Mouse (Mus musculus): ENCODE measurements at regions not wholly inside any gene's neighbourhood (a gene's known extent, or its start where the extent isn't known, plus 50 kb on each side); places are given as distances from the start of the nearest gene placed in this dataset.

DNA sequence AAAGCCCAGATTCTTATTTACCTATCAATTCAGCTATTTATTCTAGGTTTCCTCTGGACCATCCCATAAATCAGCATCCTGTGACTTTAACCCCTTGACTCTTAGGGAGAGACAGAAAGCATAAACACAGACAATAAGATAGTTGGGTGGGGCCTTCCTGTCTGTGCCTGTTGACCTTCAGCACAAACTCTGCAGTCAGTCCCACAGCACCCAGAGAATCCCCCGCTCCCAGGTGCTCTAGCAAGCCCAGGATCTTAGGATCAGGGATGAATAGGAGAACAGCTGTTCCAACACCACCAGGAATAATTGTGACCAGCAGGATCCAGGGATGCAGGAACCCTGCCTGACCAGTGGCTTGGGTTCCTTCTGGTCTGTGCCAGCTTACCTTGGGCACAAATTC is 107.8 kb downstream of the Basp1 start:
- DNase-seq (ENCODE audit: low spot score in 2 of 2) = no peak

DNA sequence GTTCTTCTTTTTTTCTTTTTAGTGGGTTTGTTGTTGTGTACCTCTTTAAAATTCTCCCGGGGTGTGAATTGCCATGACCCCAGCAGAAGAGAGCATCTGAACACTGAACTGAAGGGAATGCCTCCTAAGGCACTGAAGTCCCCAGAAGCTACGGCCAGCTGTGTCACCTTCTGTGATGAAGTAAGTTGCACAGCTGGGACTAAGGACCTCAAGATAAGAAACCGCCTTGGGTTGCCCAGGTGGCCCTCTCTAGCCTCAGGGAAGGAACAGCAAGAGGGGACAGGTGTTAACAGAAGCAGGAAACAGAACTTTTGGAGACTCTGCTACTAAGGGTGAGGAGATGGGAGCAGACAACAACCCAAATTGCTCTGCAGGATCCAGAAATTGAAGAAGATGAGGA is 110.2 kb downstream of the Basp1 start:
- DNase-seq (ENCODE audit: low spot score in 2 of 2) = no peak

DNA sequence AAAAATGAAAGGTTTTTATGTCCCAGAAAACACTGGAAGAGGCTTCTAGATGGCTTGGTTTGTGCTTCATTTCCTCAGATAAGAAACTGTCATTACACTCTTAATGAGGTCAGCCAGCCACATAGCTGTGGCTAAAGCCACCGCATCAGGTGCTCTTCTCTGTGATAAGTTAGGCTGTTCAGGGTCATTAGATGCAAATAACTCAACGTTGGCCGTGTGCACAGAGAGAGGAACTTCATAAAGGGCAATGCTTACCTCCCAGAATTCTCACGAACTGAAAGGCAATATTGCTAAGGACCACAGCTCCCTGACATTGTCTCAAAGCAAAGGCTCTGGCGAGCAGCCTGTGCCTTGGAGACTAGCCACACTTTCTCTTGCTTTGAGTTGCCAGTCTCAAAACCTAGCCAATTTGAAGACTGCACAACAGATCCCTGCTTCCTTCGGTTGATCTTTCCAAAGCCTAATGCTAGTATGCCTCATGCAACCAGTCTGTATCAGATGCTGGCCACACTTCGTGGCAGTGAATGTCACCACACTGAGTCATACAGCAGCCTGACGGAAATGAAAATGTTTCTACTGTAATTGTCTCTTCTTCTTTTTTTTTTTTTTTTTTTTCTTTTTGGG is 110.8 kb downstream of the Basp1 start:
- peak in 1 of 2 experiments; percentile 45 for DNase-seq (ENCODE audit: low spot score in 2 of 2)

DNA sequence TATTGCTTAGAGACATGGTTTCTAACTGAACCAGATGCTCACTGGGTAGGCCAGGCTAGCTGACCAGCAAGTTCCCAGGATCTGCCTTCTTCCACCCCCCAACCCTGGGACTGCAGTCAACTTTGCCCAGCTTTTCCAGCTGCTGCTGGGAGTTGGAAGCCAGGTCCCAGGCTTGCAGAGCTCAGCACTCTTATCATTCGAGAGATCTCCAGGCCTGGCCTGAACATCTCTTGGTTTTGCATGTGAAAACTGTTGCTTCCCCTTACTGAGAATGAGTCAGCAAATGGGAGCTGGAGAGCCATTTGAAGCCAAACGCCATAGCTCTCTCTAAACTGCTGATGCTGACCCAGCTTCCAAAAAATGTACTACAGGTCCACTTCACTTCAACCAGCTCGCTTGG is 111.8 kb downstream of the Basp1 start:
- DNase-seq (ENCODE audit: low spot score in 2 of 2) = no peak

DNA sequence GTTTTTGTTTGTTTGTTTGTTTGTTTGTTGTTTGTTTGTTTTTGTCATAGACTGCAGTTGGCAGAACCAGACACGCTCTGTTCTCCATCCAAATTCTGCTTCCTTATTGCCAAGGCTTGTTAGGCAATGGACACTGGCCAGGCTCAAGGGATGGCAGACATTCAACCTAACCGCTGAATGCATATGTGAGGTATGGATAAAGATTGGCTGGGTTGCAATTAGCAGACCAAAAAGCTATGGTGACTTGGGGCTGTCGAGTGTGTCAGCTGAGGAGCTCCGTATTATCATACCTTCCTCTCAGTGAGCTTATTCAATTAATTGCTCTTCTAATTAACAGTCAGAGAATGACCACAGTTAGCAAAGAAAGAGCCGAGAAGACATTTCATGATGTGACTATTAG is 116.3 kb downstream of the Basp1 start:
- peak in 1 of 2 experiments; percentile 22 for DNase-seq (ENCODE audit: low spot score in 2 of 2)

DNA sequence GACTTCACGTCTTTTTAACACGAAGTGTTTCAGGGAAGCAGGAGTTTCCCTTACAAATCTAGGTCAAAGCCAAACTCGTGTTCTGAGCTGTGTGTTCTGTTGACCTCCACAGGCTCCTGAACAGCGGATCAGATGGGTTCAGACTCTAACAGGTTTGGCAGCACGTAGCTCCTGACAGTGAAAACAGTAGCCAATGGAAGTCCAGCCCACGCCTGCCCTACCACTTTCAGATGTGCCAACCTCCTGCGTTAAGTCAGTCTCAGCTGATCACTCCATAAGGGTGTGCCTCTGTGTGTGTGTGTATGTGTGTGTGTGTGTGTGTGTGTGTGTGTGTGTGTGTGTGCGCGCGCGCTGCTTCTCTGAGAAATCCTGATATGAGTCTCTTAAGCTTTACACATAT is 116.8 kb downstream of the Basp1 start:
- DNase-seq (ENCODE audit: low spot score in 2 of 2) = no peak

DNA sequence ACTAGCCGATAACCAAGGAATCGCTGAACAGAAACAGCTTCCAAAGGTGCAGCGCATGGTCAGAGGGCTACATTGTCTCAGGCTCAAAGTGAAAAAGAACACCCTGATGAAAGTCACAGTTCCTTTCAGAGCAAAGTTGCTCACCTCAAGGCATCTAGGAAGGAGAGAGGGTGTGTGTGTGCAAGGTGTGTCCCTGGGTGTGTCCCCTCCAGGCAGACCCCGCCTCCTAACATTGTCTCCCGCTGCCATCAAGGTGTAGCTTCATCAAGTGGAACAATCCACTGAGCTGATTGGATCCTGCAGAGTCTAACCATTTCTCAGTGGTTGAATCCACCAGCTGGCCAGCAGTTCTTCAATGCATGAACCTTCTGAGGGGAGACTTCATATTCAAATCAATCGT is 117.8 kb downstream of the Basp1 start:
- DNase-seq (ENCODE audit: low spot score in 2 of 2) = no peak

DNA sequence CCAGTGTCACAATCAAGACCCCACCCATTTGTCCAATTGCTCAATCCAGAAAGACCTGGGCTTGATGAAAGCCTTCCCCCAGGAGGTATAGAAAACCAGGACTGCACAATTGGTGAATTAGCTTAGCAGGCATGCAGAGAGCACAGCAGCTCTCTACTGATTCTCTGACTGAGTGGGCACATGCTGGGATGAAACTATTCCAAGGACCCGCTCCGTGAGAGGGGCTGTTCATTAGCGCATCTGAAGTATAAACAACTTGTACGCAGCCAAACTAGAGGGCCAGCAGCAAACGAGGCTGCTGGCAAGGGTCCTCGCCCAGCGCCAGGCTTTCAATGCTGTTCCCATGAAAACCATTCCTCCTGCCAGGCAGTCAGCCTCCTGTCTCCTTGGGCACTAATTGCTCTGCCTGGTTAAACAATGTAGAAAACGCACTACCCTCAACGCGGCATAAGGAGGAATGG is 122.3 kb downstream of the Basp1 start:
- DNase-seq (ENCODE audit: low spot score in 2 of 2) = peak; percentile 64 to 75

DNA sequence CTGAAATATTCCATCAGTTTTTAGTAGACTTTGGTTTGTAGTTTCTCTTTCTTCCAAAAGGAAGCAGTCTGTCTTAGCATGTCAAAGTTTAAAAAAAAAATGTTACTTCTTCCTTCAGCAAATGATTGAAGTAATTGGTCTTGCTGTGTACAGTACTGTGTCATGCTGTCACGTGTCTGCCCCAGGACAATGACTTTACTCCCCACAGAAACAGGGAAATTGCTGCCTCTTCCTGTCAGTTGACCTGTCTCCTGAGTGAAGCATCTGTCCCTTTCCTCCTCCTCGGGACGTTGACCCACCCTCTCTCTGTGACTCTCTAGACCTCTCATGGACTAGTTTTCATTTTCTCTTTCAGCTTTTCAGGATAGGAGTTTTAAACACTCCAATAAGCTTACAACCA is 125.7 kb downstream of the Basp1 start:
- no peak for DNase-seq (ENCODE audit: low spot score in 2 of 2)

DNA sequence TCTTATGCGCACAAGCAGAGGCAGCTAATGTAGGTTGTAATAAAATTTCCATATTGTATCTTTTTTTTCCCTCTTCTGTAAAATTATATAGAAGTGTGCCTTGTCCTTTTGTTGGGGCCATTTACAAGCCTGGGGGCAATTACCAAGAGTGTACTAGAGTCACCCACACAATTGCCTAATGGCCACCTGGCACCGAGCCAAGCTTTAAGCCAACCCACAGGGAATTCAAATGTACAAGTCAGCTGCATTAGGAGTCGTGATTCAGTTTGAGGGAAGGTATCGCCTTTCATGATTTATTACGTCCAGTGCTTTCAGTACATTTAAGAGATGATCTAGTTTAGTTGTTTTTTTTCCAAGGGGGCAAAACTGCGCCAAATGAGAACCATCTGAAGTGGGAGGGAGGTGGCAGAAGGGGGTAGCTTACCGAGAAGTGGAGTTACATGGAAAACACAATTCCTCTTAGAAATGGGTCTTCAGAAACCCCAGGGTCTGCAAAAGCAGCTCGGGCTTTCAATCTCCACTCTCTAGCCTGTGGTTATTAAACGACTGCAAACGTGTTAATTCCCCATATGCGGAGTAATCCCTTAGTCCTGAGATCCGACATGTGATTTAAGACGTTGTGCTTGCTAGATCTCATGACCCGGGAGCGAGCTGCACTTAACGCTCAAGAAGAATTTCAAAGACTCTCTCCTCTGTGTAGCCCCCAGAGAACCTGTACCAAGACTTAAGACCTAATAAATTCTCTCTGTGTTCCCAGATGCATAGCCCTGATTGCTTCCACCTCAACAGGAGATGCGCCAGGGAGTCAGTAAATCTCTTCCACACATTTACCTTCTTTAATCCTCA is 129.0 kb downstream of the Basp1 start:
- DNase-seq (ENCODE audit: low spot score in 2 of 2) = no peak

DNA sequence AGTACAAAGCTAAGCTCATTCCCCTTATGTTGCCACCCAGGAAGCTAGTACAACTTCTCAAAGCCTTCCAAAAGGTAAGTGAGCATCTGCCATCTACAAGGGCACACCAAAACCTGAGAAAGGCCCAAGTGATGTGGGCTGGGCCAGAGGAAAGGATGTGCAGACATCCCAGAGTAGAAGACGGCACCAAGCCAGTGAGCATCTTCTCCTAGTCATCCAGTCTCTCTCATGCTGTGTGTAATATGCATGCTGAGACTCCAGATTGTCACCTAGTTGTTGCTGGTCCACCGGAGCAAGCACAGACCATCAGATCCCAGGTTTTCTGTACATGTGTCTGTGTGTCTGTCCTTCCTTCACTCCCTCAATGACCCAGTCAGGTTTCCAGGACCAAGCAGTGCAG is 129.9 kb downstream of the Basp1 start:
- DNase-seq (ENCODE audit: low spot score in 2 of 2) = no peak

DNA sequence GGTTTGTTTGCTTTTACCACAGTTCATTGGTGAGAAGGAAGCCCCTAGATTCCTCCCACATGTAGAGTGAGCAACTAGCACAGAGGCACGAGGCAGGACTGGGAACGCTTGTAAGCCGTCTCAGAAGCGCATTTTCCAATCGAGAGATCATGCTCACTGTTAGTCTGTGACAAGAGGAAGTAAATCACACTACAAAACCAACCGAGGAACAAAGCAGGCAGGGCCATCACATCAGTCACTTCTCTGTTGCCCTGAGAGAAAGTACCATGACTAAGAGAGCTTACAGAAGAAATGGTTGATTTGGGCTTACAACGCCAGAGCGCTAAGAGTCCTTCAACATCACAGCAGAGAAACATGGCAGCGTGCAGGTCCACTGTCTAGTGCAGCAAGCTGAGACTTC is 131.2 kb downstream of the Basp1 start:
- DNase-seq (ENCODE audit: low spot score in 2 of 2) = no peak

DNA sequence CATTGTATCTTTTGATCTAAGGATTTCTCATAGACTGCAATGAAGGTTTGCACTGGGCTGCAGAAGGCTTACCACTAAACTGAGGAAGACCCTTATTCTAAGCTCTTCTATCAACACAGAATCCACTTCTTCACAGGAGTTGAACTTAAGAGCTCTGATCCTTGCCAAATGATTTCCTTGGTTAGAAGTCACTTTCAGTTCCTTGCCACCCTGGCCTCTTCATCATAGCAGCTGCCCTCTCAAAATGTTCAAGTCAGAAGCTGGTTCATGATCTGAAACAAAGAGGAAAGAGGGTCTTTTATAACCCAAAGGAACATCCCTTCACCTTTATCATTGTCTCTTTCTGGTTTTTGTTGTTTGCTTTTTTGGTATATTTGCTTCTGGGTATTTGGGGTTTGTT is 131.6 kb downstream of the Basp1 start:
- no peak for DNase-seq (ENCODE audit: low spot score in 2 of 2)

DNA sequence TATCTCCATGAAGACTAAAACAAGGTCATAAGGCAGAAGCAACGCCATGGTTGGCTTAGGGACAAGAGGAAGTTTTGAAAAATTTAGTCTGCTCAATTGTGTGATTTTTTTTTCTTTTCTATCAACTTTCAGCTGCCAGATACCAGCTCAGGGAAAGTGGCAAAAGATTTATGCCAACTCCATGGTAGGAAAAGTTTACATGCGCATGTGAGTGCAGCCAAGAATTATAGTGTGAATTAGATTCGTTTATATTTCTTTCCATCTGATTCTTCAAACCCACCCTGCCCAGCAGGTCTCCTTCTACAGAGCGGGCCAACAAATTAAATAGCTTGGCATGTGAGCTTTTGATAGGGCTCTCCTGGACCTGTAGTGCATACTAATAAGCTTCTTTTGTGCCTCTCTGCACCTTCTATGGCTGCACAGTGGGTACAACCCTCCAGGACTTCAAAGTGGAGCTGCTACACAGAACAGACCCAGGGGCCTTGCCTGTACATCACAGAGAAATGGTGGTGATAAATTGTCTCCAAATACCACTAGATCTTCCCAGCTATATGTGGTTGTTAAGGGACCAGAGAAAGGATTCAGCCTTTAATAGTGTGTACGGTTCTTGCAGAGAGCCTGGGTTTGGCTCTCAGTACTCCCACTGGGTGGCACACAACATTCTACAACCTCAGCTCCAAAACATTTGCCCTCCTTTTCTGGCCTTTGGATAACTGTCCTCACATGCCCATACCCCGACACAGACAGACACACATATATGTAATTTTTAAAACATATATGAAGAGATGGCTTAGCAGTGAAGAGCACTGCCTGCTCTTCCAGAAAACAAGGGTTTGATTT is 135.0 kb downstream of the Basp1 start:
- no peak for DNase-seq (ENCODE audit: low spot score in 2 of 2)

DNA sequence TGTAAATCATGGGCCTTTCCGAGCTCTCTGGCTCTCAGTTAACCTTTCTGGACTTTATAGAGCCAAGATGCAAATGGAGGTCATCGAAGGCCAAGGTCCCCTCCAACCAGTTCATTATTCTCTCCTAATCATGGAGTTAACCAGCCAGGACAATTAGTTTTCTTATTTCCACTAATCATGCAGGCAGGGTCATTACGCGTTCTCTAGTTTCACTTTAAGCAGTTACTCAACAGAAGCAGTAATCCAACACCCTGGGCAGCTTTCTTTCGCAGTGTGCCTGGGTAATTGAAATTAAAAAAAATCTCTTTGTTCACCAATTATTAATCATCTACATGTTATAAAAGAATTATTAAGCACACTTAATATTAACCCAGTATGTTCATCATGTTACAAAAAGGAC is 137.3 kb downstream of the Basp1 start:
- no peak for DNase-seq (ENCODE audit: low spot score in 2 of 2)

DNA sequence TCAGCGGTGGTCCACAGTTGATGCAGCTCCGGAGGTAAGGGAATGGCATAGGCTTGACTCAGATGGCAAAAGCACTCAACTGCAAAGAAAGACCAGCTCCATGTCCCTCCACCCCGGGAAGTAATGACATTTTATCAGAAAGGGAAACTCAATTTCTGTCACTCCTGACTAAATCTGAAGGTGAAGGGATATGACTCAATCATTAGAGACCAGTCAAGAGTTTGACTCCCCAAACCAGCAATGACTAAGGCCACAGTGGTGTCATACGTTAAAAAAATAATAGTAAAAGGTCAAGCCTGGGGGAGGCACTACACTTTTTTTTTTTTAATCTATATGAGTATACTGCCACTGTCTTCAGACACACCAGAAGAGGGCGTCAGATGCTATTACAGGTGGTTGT is 141.7 kb downstream of the Basp1 start:
- DNase-seq (ENCODE audit: low spot score in 2 of 2) = no peak

DNA sequence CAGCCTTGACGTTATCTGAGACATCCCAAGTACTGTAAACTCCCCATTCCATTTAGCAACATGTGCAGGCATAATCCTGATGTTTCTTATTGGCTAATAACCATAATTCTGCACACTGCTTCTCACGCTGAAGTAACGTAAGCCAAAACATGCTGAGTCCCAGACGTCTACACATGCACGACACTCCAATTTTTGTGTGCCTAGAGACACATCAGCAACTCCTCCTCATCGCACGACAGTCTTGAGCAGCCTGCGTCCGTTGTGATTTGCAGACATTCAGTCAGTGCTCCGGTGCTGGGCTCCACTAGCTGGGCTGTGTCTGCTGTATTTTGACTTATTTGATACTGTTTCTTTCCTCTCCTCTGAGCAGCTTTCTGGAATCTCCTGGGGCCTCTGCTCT is 143.2 kb downstream of the Basp1 start:
- DNase-seq (ENCODE audit: low spot score in 2 of 2) = no peak

DNA sequence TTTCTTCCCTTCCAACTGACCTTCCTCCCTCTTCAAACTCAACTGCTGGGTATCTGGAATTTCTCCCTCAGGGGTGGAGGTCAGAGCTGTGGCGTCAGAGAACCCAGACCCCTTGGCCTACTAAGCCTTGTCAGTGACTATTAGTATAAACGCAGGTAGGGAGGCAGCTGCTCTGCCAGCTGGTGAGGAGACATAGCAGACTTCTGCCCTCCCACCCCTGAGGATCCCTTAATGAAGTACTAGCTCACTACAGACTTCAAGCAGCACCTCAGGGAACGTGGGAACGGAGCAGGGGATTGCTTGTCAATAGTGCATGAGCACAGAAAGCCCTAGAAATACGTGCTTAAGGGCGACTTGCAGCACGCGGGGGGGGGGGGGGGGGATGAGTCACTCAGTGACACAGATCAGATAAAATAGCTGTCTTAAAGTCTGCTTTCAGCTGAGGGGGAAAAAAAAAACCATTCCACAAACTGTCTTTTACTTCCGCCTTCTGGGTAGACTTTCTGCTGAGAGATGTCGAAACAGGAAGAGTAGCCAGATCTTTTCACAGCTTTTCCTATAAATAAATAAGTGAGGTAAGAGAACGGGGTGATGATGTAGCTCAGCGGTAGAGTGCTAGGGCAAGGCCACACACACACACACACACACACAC is 144.1 kb downstream of the Basp1 start:
- no peak for DNase-seq (ENCODE audit: low spot score in 2 of 2)

DNA sequence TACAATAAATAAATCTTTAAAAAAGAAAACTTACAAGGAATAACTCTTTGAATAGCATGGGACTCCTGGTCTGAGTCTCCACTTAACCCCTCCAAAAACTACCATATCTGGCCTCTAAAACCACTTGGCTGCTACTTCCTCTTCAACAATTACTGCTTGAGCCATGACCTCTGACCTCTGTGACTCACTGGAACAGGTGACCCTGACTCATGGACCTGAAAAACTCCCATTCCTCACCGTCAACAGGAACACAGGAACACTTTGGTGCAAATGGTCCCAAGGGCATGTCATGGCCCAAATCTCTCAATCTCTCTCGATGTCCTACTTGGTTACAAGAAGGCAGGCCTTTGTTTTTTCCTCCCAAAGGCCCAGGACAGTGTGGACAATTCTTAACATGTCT is 145.1 kb downstream of the Basp1 start:
- DNase-seq (ENCODE audit: low spot score in 2 of 2) = no peak

DNA sequence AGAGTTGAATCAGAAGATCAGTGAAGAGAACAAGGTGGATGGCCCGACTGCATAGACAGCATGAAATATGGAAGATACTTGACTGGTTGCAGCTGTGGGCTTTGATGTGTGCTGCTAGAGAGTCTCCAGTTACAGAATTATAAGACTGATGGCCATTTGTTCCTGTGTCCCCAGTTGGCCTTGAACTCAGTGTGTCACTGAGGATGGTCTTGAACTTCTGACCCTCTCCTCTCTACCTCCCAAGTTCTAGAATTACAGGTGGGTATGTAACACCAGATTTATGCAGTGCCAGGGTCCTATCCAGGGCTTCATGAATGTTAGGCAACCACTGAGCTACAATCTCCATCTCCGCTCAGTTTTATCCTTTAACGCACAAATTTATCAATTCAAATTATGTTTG is 146.1 kb downstream of the Basp1 start:
- DNase-seq (ENCODE audit: low spot score in 2 of 2) = no peak
